Mouse (Mus musculus): Measurements from ENCODE around the gene Vrtn.

Vrtn gene

DNA sequence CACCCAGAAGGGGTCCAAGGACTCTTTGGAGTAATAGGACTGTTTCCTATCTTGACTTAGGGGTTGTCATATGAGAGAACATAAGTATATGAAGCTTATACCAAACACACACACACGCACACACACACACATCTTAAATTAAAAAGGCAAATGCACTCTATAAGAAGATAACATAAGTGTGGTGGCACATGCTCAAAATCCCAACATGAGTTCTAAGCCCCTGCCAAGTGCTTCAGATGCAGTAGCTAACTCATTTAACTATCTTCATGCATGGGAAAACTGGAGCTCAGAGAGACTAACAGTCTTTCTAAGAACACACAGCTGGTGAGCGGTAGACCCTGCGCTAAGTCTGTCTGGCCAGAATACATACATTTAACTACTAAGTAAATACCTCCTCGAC is 46.7 kb downstream of the Vrtn start:
- no peak for DNase-seq (ENCODE audit: low read depth, low spot score)

GRCm38 (mm10) chr12:84689051-84689450 is 48.2 kb downstream of the Vrtn start:
- DNase-seq (ENCODE audit: low read depth, low spot score): no peak

GRCm38 (mm10) chr12:84691347-84691746 is 50.5 kb downstream of the Vrtn start:
- DNase-seq (ENCODE audit: low read depth, low spot score): no peak

- DNase-seq (ENCODE audit: low read depth, low spot score): no peak
Observed at GRCm38 (mm10) chr12:84692141-84692540, 51.3 kb downstream of the Vrtn start.

- DNase-seq (ENCODE audit: low read depth, low spot score): peak; percentile 73
Observed at GRCm38 (mm10) chr12:84698319-84699081, 57.7 kb downstream of the Vrtn start, which contains the start of gene Syndig1l. Gene Syndig1l (minus strand): TSS chr12:84698831.

Measured in mesoderm, embryonic 11.5 days (tissue).